ENCODE assay signal across 19 mouse cellular contexts in genomic region chr13:92423711-92424110, GRCm38 (mm10). TPM values are rescaled to one million over a fixed set of nuclear protein-coding genes. Genes with fewer than 3 reads are reported as not detected.
"Had no signal": no experiment of that assay in that cellular context is flagged by ENCODE, and none has a peak within 500 bp of the region (broad histone marks: within the 10 kb centered on the region; RNA-seq: fewer than 3 reads in every experiment).

No protein-coding gene starts in this region.

- DNase-seq: forebrain, postnatal 0 days; gastrocnemius, postnatal 14 days; gastrocnemius, postnatal 36 days; heart, adult 18-20 months; heart, postnatal 14 days; heart, postnatal 36 days; kidney, adult 11 months; kidney, adult 2 months; kidney, adult 9 months; kidney, postnatal 25 days; kidney, postnatal 4 days; left cerebral cortex, postnatal 4 days had no signal

- ATAC-seq: forebrain, postnatal 0 days; hindbrain, postnatal 0 days; intestine, embryonic 16.5 days; liver, embryonic 12.5 days had no signal

RNA-seq across cellular contexts. Expression of gene Ankrd34b, which starts 2.0 kb away (rescaled TPM):
- total RNA-seq: gastrocnemius, adult 18-20 months; gastrocnemius, adult 8-10 months; gastrocnemius, postnatal 14 days; gastrocnemius, postnatal 36 days; heart, adult 18-20 months; hematopoietic stem cell, adult 5-6 weeks; liver, adult 2 months had no signal
